Mouse (Mus musculus): ENCODE results near the gene Frs2. TPM values are rescaled to one million over a fixed set of nuclear protein-coding genes. Genes with fewer than 3 reads are reported as not detected.

The Frs2 gene
- polyA plus RNA-seq, 1 experiment from 2014 or later = 20.6 TPM

GRCm38 (mm10) chr10:117097116-117097698 is 51.1 kb downstream of the Frs2 start:
- no peak for ATAC-seq (ENCODE audit: insufficient number of reproducible peaks, low FRiP score, low TSS enrichment, low read depth)
- Histone ChIP-seq H3K27me3 (no peaks in the 10 kb centered on the region), H3K4me1 (peaks cover 3% of the 10 kb centered on the region; the same call in 1 of the 2 replicates), H3K4me2 (no peak overlapping the region), H3K27ac (no peak overlapping the region), H3K4me3 (no peak overlapping the region), H3K9ac (no peak overlapping the region), H3K36me3 (peaks cover 4% of the 10 kb centered on the region; the same call in 1 of the 2 replicates), H3K9me3 (no peaks in the 10 kb centered on the region)
- WGBS = 76% methylated on average over 2 of the region's 2 CpGs

- Histone ChIP-seq H3K4me3 (no peak overlapping the region), H3K27ac (no peak overlapping the region), H3K4me2 (no peak overlapping the region), H3K27me3 (no peaks in the 10 kb centered on the region), H3K36me3 (peaks cover 4% of the 10 kb centered on the region; the same call in 1 of the 2 replicates), H3K4me1 (peaks cover 4% of the 10 kb centered on the region; the same call in 1 of the 2 replicates), H3K9me3 (no peaks in the 10 kb centered on the region), H3K9ac (no peak overlapping the region)
- WGBS = 77% methylated on average over 6 of the region's 6 CpGs
- no peak for ATAC-seq (ENCODE audit: insufficient number of reproducible peaks, low FRiP score, low TSS enrichment, low read depth)
Observed at GRCm38 (mm10) chr10:117096096-117096495, 52.2 kb downstream of the Frs2 start.

GRCm38 (mm10) chr10:117094504-117095329 is 53.6 kb downstream of the Frs2 start:
- H3K9ac ChIP-seq = no peak overlapping the region
- 66% methylated on average over 15 of the region's 15 CpGs for WGBS
- H3K4me1 ChIP-seq = peaks cover 6% of the 10 kb centered on the region; the same call in 1 of the 2 replicates
- H3K9me3 ChIP-seq = no peaks in the 10 kb centered on the region
- H3K27ac ChIP-seq = 0 out of 2 replicates have a peak overlapping the region, but pooled peaks have one; percentile 8
- H3K27me3 ChIP-seq = no peaks in the 10 kb centered on the region
- peaks cover 4% of the 10 kb centered on the region; the same call in 1 of the 2 replicates for H3K36me3 ChIP-seq
- no peak overlapping the region for H3K4me3 ChIP-seq
- ATAC-seq (ENCODE audit: insufficient number of reproducible peaks, low FRiP score, low TSS enrichment, low read depth) = no peak
- H3K4me2 ChIP-seq = no peak overlapping the region

GRCm38 (mm10) chr10:117089628-117090027 is 58.7 kb downstream of the Frs2 start:
- Histone ChIP-seq H3K4me1 (peaks cover 2% of the 10 kb centered on the region; the same call in 1 of the 2 replicates), H3K4me3 (no peak overlapping the region), H3K27me3 (no peaks in the 10 kb centered on the region), H3K36me3 (peaks cover 9% of the 10 kb centered on the region; the same call in 1 of the 2 replicates), H3K27ac (no peak overlapping the region), H3K4me2 (no peak overlapping the region), H3K9me3 (no peaks in the 10 kb centered on the region), H3K9ac (no peak overlapping the region)
- no peak for ATAC-seq (ENCODE audit: insufficient number of reproducible peaks, low FRiP score, low TSS enrichment, low read depth)
- 55% methylated on average over 4 of the region's 4 CpGs for WGBS

- ATAC-seq (ENCODE audit: insufficient number of reproducible peaks, low FRiP score, low TSS enrichment, low read depth) = no peak
- WGBS = 86% methylated on average over 2 of the region's 2 CpGs
- no peaks in the 10 kb centered on the region for H3K4me1 ChIP-seq
- H3K36me3 ChIP-seq = peaks cover 58% of the 10 kb centered on the region
- H3K9me3 ChIP-seq = no peaks in the 10 kb centered on the region
- H3K4me2 ChIP-seq = no peak overlapping the region
- no peaks in the 10 kb centered on the region for H3K27me3 ChIP-seq
- no peak overlapping the region for H3K4me3 ChIP-seq
- H3K27ac ChIP-seq = no peak overlapping the region
- no peak overlapping the region for H3K9ac ChIP-seq
Observed at GRCm38 (mm10) chr10:117081914-117082359, 66.4 kb downstream of the Frs2 start.

GRCm38 (mm10) chr10:117081326-117081725 is 67.0 kb downstream of the Frs2 start:
- ATAC-seq (ENCODE audit: insufficient number of reproducible peaks, low FRiP score, low TSS enrichment, low read depth) = no peak
- no peaks in the 10 kb centered on the region for H3K9me3 ChIP-seq

GRCm38 (mm10) chr10:117078284-117078683 is 70.0 kb downstream of the Frs2 start:
- Histone ChIP-seq H3K9ac (no peak overlapping the region), H3K4me1 (no peaks in the 10 kb centered on the region), H3K27me3 (no peaks in the 10 kb centered on the region), H3K4me2 (no peak overlapping the region), H3K4me3 (no peak overlapping the region), H3K9me3 (no peaks in the 10 kb centered on the region), H3K27ac (no peak overlapping the region), H3K36me3 (peaks cover 69% of the 10 kb centered on the region)
- ATAC-seq (ENCODE audit: insufficient number of reproducible peaks, low FRiP score, low TSS enrichment, low read depth) = no peak
- WGBS = 80% methylated on average over 6 of the region's 6 CpGs

More at GRCm38 (mm10) chr10:117081326-117081725, 67.0 kb downstream of the Frs2 start:
- Histone ChIP-seq H3K4me3 (no peak overlapping the region), H3K4me1 (no peaks in the 10 kb centered on the region), H3K27me3 (no peaks in the 10 kb centered on the region), H3K9ac (no peak overlapping the region), H3K27ac (no peak overlapping the region), H3K36me3 (peaks cover 65% of the 10 kb centered on the region), H3K4me2 (no peak overlapping the region)
- 71% methylated on average over 4 of the region's 4 CpGs for WGBS

GRCm38 (mm10) chr10:117073176-117073575 is 75.2 kb downstream of the Frs2 start:
- H3K9ac ChIP-seq = no peak overlapping the region
- WGBS = 85% methylated on average over 7 of the region's 7 CpGs
- no peak for ATAC-seq (ENCODE audit: insufficient number of reproducible peaks, low FRiP score, low TSS enrichment, low read depth)
- H3K4me2 ChIP-seq = no peak overlapping the region
- no peaks in the 10 kb centered on the region for H3K27me3 ChIP-seq
- H3K4me1 ChIP-seq = no peaks in the 10 kb centered on the region
- no peak overlapping the region for H3K4me3 ChIP-seq
- H3K27ac ChIP-seq = no peak overlapping the region
- H3K36me3 ChIP-seq = peaks cover 65% of the 10 kb centered on the region
- H3K9me3 ChIP-seq = no peaks in the 10 kb centered on the region

- Histone ChIP-seq H3K9me3 (no peaks in the 10 kb centered on the region), H3K4me2 (no peak overlapping the region), H3K27me3 (no peaks in the 10 kb centered on the region), H3K27ac (no peak overlapping the region), H3K4me1 (no peaks in the 10 kb centered on the region), H3K9ac (no peak overlapping the region), H3K36me3 (peaks cover 59% of the 10 kb centered on the region), H3K4me3 (no peak overlapping the region)
- 91% methylated on average over 18 of the region's 18 CpGs for WGBS
- no peak for ATAC-seq (ENCODE audit: insufficient number of reproducible peaks, low FRiP score, low TSS enrichment, low read depth)
Observed at GRCm38 (mm10) chr10:117072191-117072888, 76.0 kb downstream of the Frs2 start.

- Histone ChIP-seq H3K27ac (no peak overlapping the region), H3K27me3 (no peaks in the 10 kb centered on the region), H3K36me3 (peaks cover 37% of the 10 kb centered on the region), H3K4me3 (no peak overlapping the region), H3K9me3 (no peaks in the 10 kb centered on the region), H3K4me1 (no peaks in the 10 kb centered on the region), H3K4me2 (no peak overlapping the region), H3K9ac (no peak overlapping the region)
- WGBS = 92% methylated on average over 3 of the region's 3 CpGs
- ATAC-seq (ENCODE audit: insufficient number of reproducible peaks, low FRiP score, low TSS enrichment, low read depth) = no peak
Observed at GRCm38 (mm10) chr10:117069109-117069508, 79.2 kb downstream of the Frs2 start.

- no peak for ATAC-seq (ENCODE audit: insufficient number of reproducible peaks, low FRiP score, low TSS enrichment, low read depth)
- H3K27ac ChIP-seq = peak overlapping the region; percentile 94
Observed at GRCm38 (mm10) chr10:117064076-117064475, 84.3 kb downstream of the Frs2 start.

More at GRCm38 (mm10) chr10:117064076-117064475, 84.3 kb downstream of the Frs2 start:
- Histone ChIP-seq H3K9ac (no peak overlapping the region), H3K27me3 (no peaks in the 10 kb centered on the region), H3K4me2 (peak overlapping the region; percentile 49), H3K9me3 (no peaks in the 10 kb centered on the region), H3K36me3 (peaks cover 34% of the 10 kb centered on the region), H3K4me3 (peak overlapping the region; percentile 98), H3K4me1 (0 out of 2 replicates have a peak, but pooled peaks cover 4% of the 10 kb centered on the region)
- 5% methylated on average over 7 of the region's 7 CpGs for WGBS

Measured in limb, embryonic 15.5 days (tissue).